Mouse (Mus musculus) embryonic facial prominence, embryonic 15.5 days (tissue): ENCODE results near the gene Gm21861. TPM values are rescaled to one million over a fixed set of nuclear protein-coding genes. Genes with fewer than 3 reads are reported as not detected.
"Not testable (repeated sequence)": the region's sequence is repeated elsewhere in the genome, so short reads cannot be mapped to it uniquely, and the experiment has no call there.

ENCODE experiments used
- ATAC-seq: fragments of 200-750 bp; cut with Nextera tagmentation; 2 replicates; pipeline ENCODE4 v1.8.0; 2017; ENCODE audit warnings: low read depth, moderate TSS enrichment; ENCODE audit not compliant: insufficient number of reproducible peaks, low FRiP score, low TSS enrichment
- H3K27ac ChIP-seq: fragments of 300-500 bp; sonication (generic); replicated peaks from 2 replicates; pipeline ENCODE4 v1.5.1; 2015; ENCODE audit warnings: mild to moderate bottlenecking, inconsistent platforms
- H3K27me3 ChIP-seq: fragments of 300-500 bp; sonication (generic); 2 replicates; pipeline ENCODE4 v1.6.1; 2015; ENCODE audit warnings: inconsistent platforms
- H3K36me3 ChIP-seq: fragments of 300-500 bp; sonication (generic); 2 replicates; pipeline ENCODE4 v1.6.1; 2015; ENCODE audit warnings: mild to moderate bottlenecking, inconsistent platforms
- H3K4me1 ChIP-seq: fragments of 300-500 bp; sonication (generic); 2 replicates; pipeline ENCODE4 v1.6.1; 2015; ENCODE audit warnings: inconsistent platforms
- H3K4me2 ChIP-seq: fragments of 300-500 bp; sonication (generic); replicated peaks from 2 replicates; pipeline ENCODE4 v1.6.1; 2015; ENCODE audit warnings: mild to moderate bottlenecking, inconsistent platforms
- H3K4me3 ChIP-seq: fragments of 300-500 bp; sonication (generic); replicated peaks from 2 replicates; pipeline ENCODE4 v1.5.1; 2015; ENCODE audit warnings: mild to moderate bottlenecking, inconsistent platforms
- H3K9ac ChIP-seq: fragments of 300-500 bp; sonication (generic); 2 replicates; pipeline ENCODE4 v1.6.1; 2015; ENCODE audit warnings: inconsistent platforms
- H3K9me3 ChIP-seq: fragments of 300-500 bp; sonication (generic); replicated peaks from 2 replicates; pipeline ENCODE4 v1.6.1; 2016; ENCODE audit warnings: inconsistent platforms
- WGBS: fragments of 180-500 bp; shearing (Covaris S2); methylation state at CpG from one replicate; pipeline ENCODE4 v1.1.7; 2015; 5-methylcytosine and 5-hydroxymethylcytosine counted together
- polyA plus RNA-seq: library from polyadenylated mRNA; unstranded; fragments of >200 nt; fragmentation: Nextera tagmentation; extraction: Ambion mirVana; gene quantifications from 2 replicates; pipeline ENCODE4 v1.2.1, GENCODE M21; 2015

The Gm21861 gene
- not detected in 2 replicates for polyA plus RNA-seq

GRCm38 (mm10) chrY:58814497-58814896, at the start of gene Gm21861:
TSS of gene Gm21861 (minus strand) at chrY:58814597.
- H3K9ac ChIP-seq, H3K27me3 ChIP-seq, H3K9me3 ChIP-seq, H3K36me3 ChIP-seq, ATAC-seq, H3K4me2 ChIP-seq, H3K4me3 ChIP-seq, H3K4me1 ChIP-seq, H3K27ac ChIP-seq: not testable (repeated sequence)
- WGBS, result no CpG with 5 or more reads among the region's 7 CpGs
